In the genomic region with DNA sequence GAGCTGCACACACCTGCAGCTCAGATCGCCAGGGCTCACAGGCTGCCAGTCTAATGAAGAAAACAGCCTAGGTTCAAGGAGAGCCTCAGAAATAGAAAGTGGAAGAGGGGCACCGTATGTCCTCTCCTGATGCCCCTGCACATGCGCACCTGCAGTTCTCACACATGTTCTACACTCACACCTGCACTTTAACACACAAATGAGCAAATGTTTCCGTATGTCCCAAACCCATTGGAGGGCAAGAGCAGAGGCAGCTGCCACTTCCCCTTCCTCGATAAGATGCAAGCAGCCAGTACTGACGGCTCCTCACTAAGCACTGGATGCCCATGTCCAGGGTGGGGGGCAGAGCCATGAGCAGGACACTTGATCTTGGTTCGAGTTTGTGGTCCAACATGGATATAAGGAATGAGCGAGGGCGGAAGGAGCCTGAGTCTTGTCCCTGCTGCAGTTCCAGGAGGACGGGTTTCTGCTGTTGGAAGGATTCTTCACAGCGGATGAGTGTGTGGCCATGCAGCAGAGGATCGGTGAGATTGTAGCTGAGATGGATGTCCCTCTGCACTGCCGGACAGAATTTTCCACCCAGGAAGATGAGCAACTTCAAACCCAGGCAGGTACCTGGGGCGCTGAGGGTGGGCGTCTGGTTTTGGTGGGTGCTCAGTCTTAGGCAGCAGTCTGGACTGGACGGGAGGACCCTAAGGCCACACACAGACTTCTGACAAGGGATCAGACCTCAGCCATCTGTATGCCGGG, we compare ENCODE assay signal across 10 mouse cellular contexts. TPM values are rescaled to one million over a fixed set of nuclear protein-coding genes. Genes with fewer than 3 reads are reported as not detected.
A peak's percentile ranks its signal among the peaks of the same experiment; 100 is the strongest.
DNase-seq lines count a peak whose midpoint lies in the region; ATAC-seq lines count a peak whose summit lies in the region.
"Had no signal": no experiment of that assay in that cellular context is flagged by ENCODE, and none has a peak within 500 bp of the region (broad histone marks: within the 10 kb centered on the region; RNA-seq: fewer than 3 reads in every experiment).

No protein-coding gene starts in this region.

- WGBS in heart, embryonic 10.5 days = 86% methylated on average over 17 of the region's 17 CpGs
- 84% methylated on average over 17 of the region's 17 CpGs for WGBS in lung, embryonic 15.5 days
- WGBS in heart, embryonic 12.5 days = 81% methylated on average over 17 of the region's 17 CpGs

- H3K4me3 ChIP-seq in heart, embryonic 10.5 days = no peak overlapping the region
- no peak overlapping the region for H3K4me3 ChIP-seq in lung, embryonic 15.5 days
- H3K4me3 ChIP-seq in heart, embryonic 12.5 days = no peak overlapping the region
- H3K4me3 ChIP-seq: neural tube, embryonic 12.5 days had no signal

- H3K4me1 ChIP-seq in heart, embryonic 10.5 days = peaks cover 40% of the 10 kb centered on the region
- H3K4me1 ChIP-seq in lung, embryonic 15.5 days = peaks cover 34% of the 10 kb centered on the region
- peaks cover 36% of the 10 kb centered on the region for H3K4me1 ChIP-seq in heart, embryonic 12.5 days (replicated peaks)

- peaks cover 8% of the 10 kb centered on the region for H3K36me3 ChIP-seq in heart, embryonic 10.5 days
- peaks cover 2% of the 10 kb centered on the region; the same call in 1 of the 2 replicates for H3K36me3 ChIP-seq in lung, embryonic 15.5 days
- peaks cover 7% of the 10 kb centered on the region for H3K36me3 ChIP-seq in heart, embryonic 12.5 days

- DNase-seq in heart, embryonic 10.5 days (ENCODE audit: low spot score) = no peak
- no peak for DNase-seq in heart, adult 9 months (ENCODE audit: low spot score in 2 of 2)
- DNase-seq in lung, adult 18-20 months = no peak
- DNase-seq in naive thymus-derived CD4-positive, alpha-beta T cell, adult 2 months (ENCODE audit: low read depth) = peak; percentile 21
- DNase-seq in gastrocnemius, postnatal 10 days = no peak
- no peak for DNase-seq in gastrocnemius, postnatal 36 days

- no peaks in the 10 kb centered on the region for H3K9me3 ChIP-seq in heart, embryonic 10.5 days
- no peaks in the 10 kb centered on the region for H3K9me3 ChIP-seq in lung, embryonic 15.5 days
- H3K9me3 ChIP-seq in heart, embryonic 12.5 days (replicated peaks) = no peaks in the 10 kb centered on the region
- H3K9me3 ChIP-seq: neural tube, embryonic 12.5 days had no signal

- intact Hi-C loops in gastrocnemius, postnatal 36 days (cut with DNase I) = loop anchor here (2.0 kb wide), 1 partner anchor 31 kb away; no protein-coding TSS in a partner anchor

- no peaks in the 10 kb centered on the region for H3K27me3 ChIP-seq in heart, embryonic 10.5 days (ENCODE audit: insufficient read depth, poor library complexity, severe bottlenecking)
- no peaks in the 10 kb centered on the region for H3K27me3 ChIP-seq in lung, embryonic 15.5 days
- H3K27me3 ChIP-seq in heart, embryonic 12.5 days (replicated peaks) = no peaks in the 10 kb centered on the region
- H3K27me3 ChIP-seq: neural tube, embryonic 12.5 days had no signal

- H3K27ac ChIP-seq in heart, embryonic 10.5 days = peak overlapping the region; percentile 47; the same call in 1 of the 2 replicates
- peak overlapping the region; percentile 50 for H3K27ac ChIP-seq in lung, embryonic 15.5 days
- peak overlapping the region; percentile 79 for H3K27ac ChIP-seq in heart, embryonic 12.5 days (ENCODE audit: poor library complexity, severe bottlenecking)
- H3K27ac ChIP-seq: neural tube, embryonic 12.5 days had no signal

- no peak for ATAC-seq in lung, embryonic 15.5 days (ENCODE audit: borderline replicate concordance, extremely low read depth, low FRiP score, low TSS enrichment)
- ATAC-seq in heart, embryonic 12.5 days (ENCODE audit: insufficient number of reproducible peaks, low FRiP score) = no peak

- no peak overlapping the region for H3K4me2 ChIP-seq in lung, embryonic 15.5 days
- H3K4me2 ChIP-seq in heart, embryonic 12.5 days = no peak overlapping the region
- H3K4me2 ChIP-seq: neural tube, embryonic 12.5 days had no signal

- no peak overlapping the region for H3K9ac ChIP-seq in lung, embryonic 15.5 days
- H3K9ac ChIP-seq in heart, embryonic 12.5 days = 0 out of 2 replicates have a peak overlapping the region, but pooled peaks have one; percentile 27
- H3K9ac ChIP-seq: neural tube, embryonic 12.5 days had no signal

RNA-seq across cellular contexts. Expression of gene Phyhd1, which starts 3.4 kb away (rescaled TPM):
- polyA plus RNA-seq in heart, embryonic 10.5 days (2016; fragmentation: Nextera tagmentation; extraction: Ambion mirVana) = 4.4 and 5.2 TPM in 2 replicates
- polyA plus RNA-seq in lung, embryonic 15.5 days (2015; fragmentation: Nextera tagmentation; extraction: Ambion mirVana) = 7.1 and 7.3 TPM in 2 replicates
- 5.7 and 6.5 TPM in 2 replicates for polyA plus RNA-seq in heart, embryonic 12.5 days (2016; fragmentation: Nextera tagmentation; extraction: Ambion mirVana)
- total RNA-seq in gastrocnemius, postnatal 10 days (2021) = 10 to 100 TPM; 11.3 to 12.4 TPM
- total RNA-seq in gastrocnemius, postnatal 36 days (2021) = 10 to 100 TPM; 18.6 to 20.1 TPM

RNA-seq across cellular contexts. Expression of gene Gm28038, which starts 11.4 kb away (rescaled TPM):
- polyA plus RNA-seq in heart, embryonic 10.5 days (2016; fragmentation: Nextera tagmentation; extraction: Ambion mirVana) = not detected in 2 replicates
- polyA plus RNA-seq in lung, embryonic 15.5 days (2015; fragmentation: Nextera tagmentation; extraction: Ambion mirVana) = not detected in 2 replicates
- not detected in 2 replicates for polyA plus RNA-seq in heart, embryonic 12.5 days (2016; fragmentation: Nextera tagmentation; extraction: Ambion mirVana)
- not detected for total RNA-seq in gastrocnemius, postnatal 10 days (2021)
- total RNA-seq in gastrocnemius, postnatal 36 days (2021) = not detected
- total RNA-seq: gastrocnemius, postnatal 4 days had no signal
- polyA plus RNA-seq: neural tube, embryonic 12.5 days had no signal

RNA-seq across cellular contexts. Expression of gene Dolk, which starts 16.7 kb away (rescaled TPM):
- 29.3 and 31.7 TPM in 2 replicates for polyA plus RNA-seq in heart, embryonic 10.5 days (2016; fragmentation: Nextera tagmentation; extraction: Ambion mirVana)
- polyA plus RNA-seq in lung, embryonic 15.5 days (2015; fragmentation: Nextera tagmentation; extraction: Ambion mirVana) = 28.8 and 31.9 TPM in 2 replicates
- polyA plus RNA-seq in heart, embryonic 12.5 days (2016; fragmentation: Nextera tagmentation; extraction: Ambion mirVana) = 26.6 and 27.1 TPM in 2 replicates
- total RNA-seq in gastrocnemius, postnatal 10 days (2021) = 10 to 100 TPM; 17.3 to 18.3 TPM
- total RNA-seq in gastrocnemius, postnatal 36 days (2021) = 10 to 100 TPM; 20.9 to 21.2 TPM

RNA-seq across cellular contexts. Expression of gene Nup188, which starts 16.8 kb away (rescaled TPM):
- 45.2 and 46.5 TPM in 2 replicates for polyA plus RNA-seq in heart, embryonic 10.5 days (2016; fragmentation: Nextera tagmentation; extraction: Ambion mirVana)
- 28.2 and 30.4 TPM in 2 replicates for polyA plus RNA-seq in lung, embryonic 15.5 days (2015; fragmentation: Nextera tagmentation; extraction: Ambion mirVana)
- 34.4 and 34.9 TPM in 2 replicates for polyA plus RNA-seq in heart, embryonic 12.5 days (2016; fragmentation: Nextera tagmentation; extraction: Ambion mirVana)
- total RNA-seq in gastrocnemius, postnatal 10 days (2021) = 10 to 100 TPM; 15.9 to 18.1 TPM
- total RNA-seq in gastrocnemius, postnatal 36 days (2021) = 1 to 10 TPM; 6.9 to 9.1 TPM

RNA-seq across cellular contexts. Expression of gene Gm28035, which starts 29.0 kb away (rescaled TPM):
- polyA plus RNA-seq in heart, embryonic 10.5 days (2016; fragmentation: Nextera tagmentation; extraction: Ambion mirVana) = 0.14 and 0.19 TPM in 2 replicates
- polyA plus RNA-seq in lung, embryonic 15.5 days (2015; fragmentation: Nextera tagmentation; extraction: Ambion mirVana) = 0.10 and 0.25 TPM in 2 replicates
- 0.33 and 0.40 TPM in 2 replicates for polyA plus RNA-seq in heart, embryonic 12.5 days (2016; fragmentation: Nextera tagmentation; extraction: Ambion mirVana)
- total RNA-seq in gastrocnemius, postnatal 10 days (2021) = under 1 TPM; 0.42 to 0.86 TPM
- 1 to 10 TPM in 1 of 2 experiments, under 1 TPM in 1; 0.99 to 2.0 TPM for total RNA-seq in gastrocnemius, postnatal 36 days (2021)
